Mouse (Mus musculus) megakaryocyte, embryonic 14.5 days (primary cell): ENCODE data around the gene Rab15.

Source experiments
- FLI1 ChIP-seq: IDR thresholded peaks from 2 replicates; pipeline ENCODE4 v1.6.1; 2012; ENCODE audit warnings: low read length, inconsistent platforms, mixed read lengths
- GATA1 ChIP-seq: IDR thresholded peaks from 3 replicates; pipeline ENCODE4 v1.6.1; 2012; ENCODE audit warnings: mixed read lengths, low read length, inconsistent platforms, borderline replicate concordance

DNA sequence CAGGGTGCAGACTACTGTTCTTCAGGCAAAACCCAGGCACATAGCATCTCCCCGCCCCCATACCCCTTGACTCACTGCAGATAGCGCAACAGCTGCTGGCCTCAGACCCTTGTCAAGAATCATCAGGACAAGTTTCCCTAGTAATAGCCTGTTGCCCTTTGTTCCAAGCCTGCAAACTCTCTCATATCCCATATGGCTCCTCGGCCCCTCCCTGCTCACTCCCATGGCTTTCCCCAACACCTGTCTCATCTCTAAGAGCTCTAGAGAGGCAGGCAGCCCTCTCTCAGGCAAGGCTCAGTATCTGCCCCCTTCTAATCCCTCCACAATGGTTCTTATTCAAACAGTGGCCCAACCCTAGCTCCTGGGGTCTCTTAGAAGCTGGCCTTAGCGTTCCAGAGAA lies 2.1 kb downstream of the Rab15 start:
- TF ChIP-seq GATA1 (no peak), FLI1 (no peak)
